Mouse (Mus musculus): ENCODE measurements around the gene Vax1. TPM values are rescaled to one million over a fixed set of nuclear protein-coding genes. Genes with fewer than 3 reads are reported as not detected.

The Vax1 gene
- polyA plus RNA-seq (2016; fragmentation: Nextera tagmentation; extraction: Ambion mirVana) = 0.50 and 1.0 TPM in 2 replicates

DNA sequence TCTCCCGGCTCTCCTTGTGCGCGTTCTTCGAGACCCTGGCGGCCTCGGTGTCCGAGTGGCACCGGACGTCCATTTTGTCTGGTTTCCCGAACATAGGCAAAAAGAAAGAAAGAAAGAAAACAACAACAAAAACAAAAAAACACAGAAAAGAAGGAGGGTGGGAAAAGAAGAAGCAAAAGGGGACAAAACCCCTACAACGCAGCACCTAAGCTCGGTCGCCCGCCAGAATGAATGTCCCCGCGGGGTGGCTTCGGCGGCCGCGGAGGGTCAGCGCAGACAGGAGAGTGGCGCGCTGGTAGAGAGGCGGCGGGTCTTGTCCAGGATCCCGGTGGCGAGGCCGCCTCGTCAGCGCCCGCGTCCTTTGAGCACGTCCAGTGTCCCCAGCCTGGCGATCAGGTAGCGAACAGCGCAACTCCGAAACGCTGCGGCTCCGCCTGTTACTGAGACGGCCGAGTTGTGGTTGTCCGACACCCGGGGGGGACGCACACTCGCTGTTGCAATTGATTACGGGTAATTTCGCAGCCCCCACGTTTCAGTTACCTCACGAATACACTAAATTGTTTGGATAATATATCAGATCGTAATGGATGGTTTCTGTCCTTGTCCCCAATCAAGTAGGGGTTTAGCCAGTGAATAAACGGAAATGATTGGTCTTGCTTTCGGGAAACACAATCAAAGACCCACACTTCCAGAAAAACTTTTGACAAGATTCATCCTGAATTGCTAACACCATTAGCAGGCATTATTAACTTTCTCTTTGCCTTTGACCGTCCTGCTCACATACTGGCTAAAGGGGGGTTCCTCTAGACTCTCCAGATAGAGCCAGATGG is at the start of gene Vax1:
TSS of gene Vax1 (minus strand) at position 121 of the 830 bp plus-strand sequence.
- Histone ChIP-seq H3K27me3 (ENCODE audit: poor library complexity, severe bottlenecking) (peaks cover 100% of the 10 kb centered on the region), H3K36me3 (replicated peaks) (no peaks in the 10 kb centered on the region; the same call in 1 of the 2 replicates), H3K4me1 (peaks cover 81% of the 10 kb centered on the region), H3K9me3 (no peaks in the 10 kb centered on the region), H3K4me3 (peak within 1 kb of the TSS; percentile 62), H3K27ac (peak within 1 kb of the TSS; percentile 94)
- under 1% methylated on average over 54 of the region's 54 CpGs for WGBS
- peak; percentile 56 for DNase-seq (ENCODE audit: extremely low spot score, low spot score)

DNA sequence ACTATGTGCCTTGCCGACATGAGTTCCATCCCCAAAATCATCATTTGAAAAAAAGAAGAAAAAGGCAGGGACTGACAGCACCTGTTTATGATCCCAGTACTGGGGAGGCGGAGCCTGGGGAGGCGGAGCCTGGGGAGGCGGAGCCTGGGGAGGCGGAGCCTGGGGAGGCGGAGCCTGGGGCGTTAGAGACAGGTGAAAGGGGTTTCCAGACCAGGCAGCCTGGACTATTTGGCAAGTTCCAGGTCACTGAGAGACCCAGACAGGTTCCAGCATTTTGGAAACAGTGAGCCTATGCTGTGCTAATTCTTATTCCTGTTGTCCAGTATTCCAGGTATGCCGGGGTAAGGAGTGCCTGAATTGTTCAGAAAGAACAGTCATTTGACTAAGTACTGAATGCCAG is 49.1 kb upstream of the Vax1 start, which contains the start of gene Kcnk18:
TSS of gene Kcnk18 (plus strand) at position 224 of the 400 bp plus-strand sequence.
- Histone ChIP-seq H3K27me3 (ENCODE audit: poor library complexity, severe bottlenecking) (peaks cover 10% of the 10 kb centered on the region; the same call in 1 of the 2 replicates), H3K9me3 (no peaks in the 10 kb centered on the region), H3K27ac (no peak within 1 kb of the TSS), H3K4me1 (peaks cover 7% of the 10 kb centered on the region), H3K36me3 (replicated peaks) (no peaks in the 10 kb centered on the region), H3K4me3 (no peak within 1 kb of the TSS)
- DNase-seq (ENCODE audit: extremely low spot score, low spot score) = no peak
- 86% methylated on average over 8 of the region's 8 CpGs for WGBS

DNA sequence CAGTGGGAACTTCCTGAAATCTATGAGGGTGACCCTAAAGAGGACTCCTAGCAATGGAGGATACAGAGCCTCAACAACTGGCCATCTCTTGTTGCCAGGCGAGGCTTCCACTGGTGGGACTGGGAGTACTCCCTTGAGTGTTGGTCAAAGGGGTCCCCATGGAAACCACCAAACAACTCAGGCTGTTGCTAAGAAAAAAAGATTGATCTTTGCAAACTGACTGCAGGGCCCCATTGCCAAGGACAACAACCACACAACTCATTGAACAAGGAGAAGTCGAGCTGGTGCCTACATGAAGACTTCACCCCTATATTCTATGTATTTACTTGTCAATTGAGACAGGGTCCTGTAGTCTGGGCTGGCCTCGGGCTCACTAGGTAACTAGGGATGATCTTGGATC is 47.0 kb upstream of the Vax1 start:
- 86% methylated on average over 3 of the region's 3 CpGs for WGBS
- peaks cover 10% of the 10 kb centered on the region; the same call in 1 of the 2 replicates for H3K27me3 ChIP-seq (ENCODE audit: poor library complexity, severe bottlenecking)
- H3K27ac ChIP-seq = no peak overlapping the region
- no peaks in the 10 kb centered on the region for H3K9me3 ChIP-seq
- H3K4me3 ChIP-seq = no peak overlapping the region
- no peak for DNase-seq (ENCODE audit: extremely low spot score, low spot score)
- no peaks in the 10 kb centered on the region for H3K36me3 ChIP-seq (replicated peaks)
- H3K4me1 ChIP-seq = peaks cover 7% of the 10 kb centered on the region

DNA sequence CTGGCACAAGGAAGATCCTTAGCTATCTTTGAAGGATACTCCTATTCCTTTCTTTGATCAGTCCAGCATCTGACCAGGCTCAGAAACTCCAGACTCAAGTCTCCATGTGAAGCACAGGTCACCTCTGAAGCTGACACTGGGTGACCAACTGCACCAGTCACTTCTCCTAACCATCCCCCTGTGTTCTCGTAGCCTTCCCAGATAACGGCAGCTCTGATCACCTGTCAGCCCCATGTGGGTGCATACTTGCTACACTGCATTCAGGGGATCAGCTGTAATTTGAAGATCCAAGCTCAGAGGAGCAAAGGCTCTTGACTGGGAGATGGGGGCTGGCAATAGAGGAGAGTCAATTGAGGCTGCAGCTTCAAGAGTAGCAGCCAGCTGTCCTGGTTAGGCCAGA is 39.1 kb upstream of the Vax1 start:
- 69% methylated on average over 2 of the region's 2 CpGs for WGBS

DNA sequence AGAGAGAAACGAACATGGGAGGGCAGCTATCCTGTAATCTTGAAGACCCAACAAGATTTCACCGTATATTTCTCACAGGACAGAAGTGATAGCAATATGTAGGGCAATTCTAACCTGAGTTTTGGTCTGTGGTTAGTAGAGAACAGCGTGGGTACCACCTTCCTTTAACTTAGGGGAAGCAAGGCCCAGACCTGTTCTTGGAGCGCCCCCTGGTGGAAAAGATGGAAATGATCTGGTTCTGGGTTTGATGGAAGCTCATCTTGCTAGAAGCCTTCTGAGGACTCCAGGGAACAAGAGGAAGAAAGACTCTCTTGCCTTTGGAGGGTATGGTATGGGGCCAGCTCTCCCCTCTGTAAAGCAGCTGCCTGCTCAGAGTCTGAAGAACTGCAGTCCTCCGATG is 38.6 kb upstream of the Vax1 start:
- Histone ChIP-seq H3K4me1 (no peaks in the 10 kb centered on the region), H3K27ac (no peak overlapping the region), H3K4me3 (no peak overlapping the region), H3K36me3 (replicated peaks) (no peaks in the 10 kb centered on the region), H3K27me3 (ENCODE audit: poor library complexity, severe bottlenecking) (peaks cover 24% of the 10 kb centered on the region), H3K9me3 (no peaks in the 10 kb centered on the region)
- DNase-seq (ENCODE audit: extremely low spot score, low spot score) = peak; percentile 79
- 28% methylated on average over 5 of the region's 5 CpGs for WGBS

More for the DNA sequence above, 39.1 kb upstream of the Vax1 start:
- H3K4me1 ChIP-seq = no peaks in the 10 kb centered on the region
- DNase-seq (ENCODE audit: extremely low spot score, low spot score) = no peak
- H3K27me3 ChIP-seq (ENCODE audit: poor library complexity, severe bottlenecking) = peaks cover 24% of the 10 kb centered on the region
- H3K27ac ChIP-seq = no peak overlapping the region
- H3K4me3 ChIP-seq = no peak overlapping the region
- H3K36me3 ChIP-seq (replicated peaks) = no peaks in the 10 kb centered on the region
- H3K9me3 ChIP-seq = no peaks in the 10 kb centered on the region

DNA sequence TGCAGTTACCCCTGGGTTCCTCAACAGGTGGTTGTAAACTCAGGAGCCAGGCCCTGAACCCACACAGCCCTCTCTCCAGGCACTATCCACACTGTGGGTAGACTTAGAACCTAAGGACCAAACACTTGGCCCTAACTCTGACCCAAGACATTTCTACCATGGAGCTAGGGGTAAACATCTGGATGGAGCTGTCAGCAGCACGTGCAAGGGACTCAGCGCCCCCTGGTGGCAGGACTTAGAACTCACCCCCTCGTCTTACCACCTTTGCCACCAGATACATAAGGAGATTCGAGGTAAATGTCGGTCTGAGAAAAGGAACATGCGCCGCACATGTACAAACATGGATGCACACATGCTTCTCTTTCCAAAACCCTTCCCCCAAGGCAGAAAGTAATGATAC is 28.3 kb upstream of the Vax1 start:
- 42% methylated on average over 7 of the region's 7 CpGs for WGBS
- Histone ChIP-seq H3K27me3 (ENCODE audit: poor library complexity, severe bottlenecking) (peaks cover 59% of the 10 kb centered on the region), H3K9me3 (peaks cover 12% of the 10 kb centered on the region; the same call in 1 of the 2 replicates), H3K27ac (no peak overlapping the region), H3K4me3 (no peak overlapping the region), H3K4me1 (peaks cover 31% of the 10 kb centered on the region), H3K36me3 (replicated peaks) (no peaks in the 10 kb centered on the region)
- DNase-seq (ENCODE audit: extremely low spot score, low spot score) = peak; percentile 67

DNA sequence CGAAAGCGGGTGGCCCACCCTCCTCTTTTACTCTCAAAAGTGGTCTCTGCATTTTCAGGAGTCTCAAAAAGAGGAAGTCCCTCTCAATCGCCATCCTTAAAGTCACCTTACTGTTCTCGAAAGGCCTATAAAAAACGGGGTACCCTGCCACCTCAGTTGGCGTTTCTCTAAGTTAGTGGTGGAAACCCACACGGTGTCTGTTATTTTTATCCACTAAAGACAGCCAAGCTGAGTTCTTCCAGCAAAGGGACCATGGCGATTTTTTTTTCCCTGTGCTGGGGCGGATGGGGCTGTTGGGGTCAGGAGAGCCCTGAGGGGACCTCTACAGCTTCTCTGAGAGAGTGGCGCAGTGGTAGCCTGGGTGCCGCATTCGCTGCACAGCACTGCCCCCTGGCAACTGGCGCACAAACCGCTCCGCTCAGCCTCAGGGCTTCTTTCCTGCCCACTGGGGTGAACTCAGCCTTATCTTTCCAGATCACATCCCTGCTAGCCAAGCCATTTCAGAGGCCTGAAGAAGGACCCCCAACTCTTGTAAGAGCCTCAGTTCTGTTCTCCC is 26.3 kb upstream of the Vax1 start:
- Histone ChIP-seq H3K36me3 (replicated peaks) (no peaks in the 10 kb centered on the region), H3K27me3 (ENCODE audit: poor library complexity, severe bottlenecking) (peaks cover 78% of the 10 kb centered on the region), H3K9me3 (peaks cover 11% of the 10 kb centered on the region; the same call in 1 of the 2 replicates), H3K4me3 (peak overlapping the region; percentile 27), H3K27ac (peak overlapping the region; percentile 58; the same call in 1 of the 2 replicates), H3K4me1 (peaks cover 31% of the 10 kb centered on the region)
- 2% methylated on average over 15 of the region's 15 CpGs for WGBS
- DNase-seq (ENCODE audit: extremely low spot score, low spot score) = peak; percentile 79

DNA sequence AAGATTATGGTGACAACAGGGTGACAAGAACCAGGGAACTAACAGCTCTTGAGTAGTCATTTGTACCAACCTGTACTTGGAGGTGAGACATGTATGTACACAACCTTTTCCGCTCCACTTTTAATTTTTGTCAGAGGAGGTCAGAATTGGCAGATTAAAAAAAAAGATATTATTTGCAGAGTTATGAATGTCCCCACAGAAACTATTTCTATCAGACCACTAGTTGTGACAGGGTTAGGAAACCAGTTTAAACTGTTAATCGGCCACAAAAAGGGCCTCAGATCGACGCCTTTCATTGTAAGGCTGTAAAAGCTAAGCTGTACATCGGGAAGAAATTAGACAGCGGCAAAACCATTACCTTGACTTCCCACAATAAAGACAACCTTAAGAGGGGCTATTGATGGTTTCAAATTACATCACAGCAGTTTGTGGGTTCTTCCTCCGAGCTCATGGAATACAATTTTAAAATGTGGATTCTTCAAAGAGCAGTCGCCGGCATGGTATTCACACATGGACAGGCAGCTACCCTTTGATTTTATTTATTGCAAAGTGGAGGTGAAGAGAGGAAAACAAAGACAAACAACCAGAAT is 25.4 kb upstream of the Vax1 start:
- Histone ChIP-seq H3K27ac (peak overlapping the region; percentile 58; the same call in 1 of the 2 replicates), H3K4me3 (peak overlapping the region; percentile 49), H3K36me3 (replicated peaks) (no peaks in the 10 kb centered on the region), H3K4me1 (peaks cover 36% of the 10 kb centered on the region), H3K9me3 (peaks cover 8% of the 10 kb centered on the region; the same call in 1 of the 2 replicates), H3K27me3 (ENCODE audit: poor library complexity, severe bottlenecking) (peaks cover 87% of the 10 kb centered on the region)
- DNase-seq (ENCODE audit: extremely low spot score, low spot score) = no peak
- WGBS = 5% methylated on average over 9 of the region's 9 CpGs

DNA sequence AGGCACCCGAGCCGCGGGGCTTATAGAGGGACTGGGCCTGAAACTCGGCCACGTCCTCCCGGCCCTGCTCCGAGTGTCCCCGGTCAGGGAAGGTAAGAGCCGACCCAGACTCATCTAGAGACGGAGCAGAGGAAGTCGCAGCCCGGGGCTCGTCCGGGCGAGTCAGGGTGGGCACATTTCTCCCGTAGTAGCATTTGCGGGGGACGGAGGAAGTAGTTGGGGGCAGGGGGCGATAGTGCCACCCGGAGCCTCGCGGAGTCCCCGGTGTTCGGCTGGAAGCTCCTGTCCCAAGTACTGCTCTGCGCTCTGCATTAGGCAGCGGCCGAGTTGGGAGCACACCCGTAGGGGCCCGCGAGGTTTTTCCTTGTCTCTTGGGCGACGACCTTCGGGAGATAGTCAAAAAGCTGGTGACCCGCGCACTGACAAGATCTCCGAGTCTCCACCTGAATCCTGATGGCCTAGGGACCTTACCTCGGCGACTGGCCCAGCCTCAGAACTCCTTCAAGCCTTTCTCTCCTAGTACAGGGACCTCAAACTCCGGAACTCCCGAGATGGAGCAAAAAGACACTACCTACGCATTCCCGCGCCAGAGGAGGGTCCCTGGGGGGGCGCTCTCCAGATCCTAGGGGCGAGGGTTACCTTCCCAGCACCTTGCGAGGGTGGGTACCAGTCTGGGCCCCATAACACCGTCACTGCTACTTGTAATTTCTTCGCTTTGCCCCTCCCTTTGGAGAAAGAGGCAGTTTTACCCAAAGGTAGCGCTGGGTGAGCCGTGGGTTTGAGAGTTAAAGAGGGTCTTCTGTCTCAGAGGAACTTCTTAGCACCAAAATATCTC is 24.3 kb upstream of the Vax1 start:
- Histone ChIP-seq H3K4me3 (peak overlapping the region; percentile 49), H3K27ac (peak overlapping the region; percentile 83), H3K4me1 (peaks cover 38% of the 10 kb centered on the region), H3K9me3 (peaks cover under 1% of the 10 kb centered on the region; the same call in 1 of the 2 replicates), H3K36me3 (replicated peaks) (no peaks in the 10 kb centered on the region), H3K27me3 (ENCODE audit: poor library complexity, severe bottlenecking) (peaks cover 98% of the 10 kb centered on the region)
- WGBS = under 1% methylated on average over 50 of the region's 50 CpGs
- peak; percentile 67 for DNase-seq (ENCODE audit: extremely low spot score, low spot score)

DNA sequence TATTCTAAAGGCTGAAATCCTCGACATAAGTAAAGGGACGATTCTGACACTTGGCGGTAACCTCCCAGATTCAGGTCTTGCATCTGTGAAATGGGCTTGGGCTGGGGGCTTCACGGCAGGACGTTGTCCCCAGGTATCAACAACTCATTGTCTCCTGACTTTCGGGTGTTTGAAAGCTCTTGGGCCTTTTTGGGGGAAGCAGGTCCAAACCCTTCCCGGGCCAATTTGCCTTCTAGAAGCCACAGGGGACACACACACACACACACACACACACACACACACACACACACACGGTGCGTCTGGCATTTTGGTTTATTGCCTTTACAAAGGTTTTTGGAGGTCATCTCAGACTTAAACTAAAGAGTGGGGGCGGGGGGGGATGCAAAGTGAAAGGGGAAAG is 23.6 kb upstream of the Vax1 start:
- DNase-seq (ENCODE audit: extremely low spot score, low spot score) = peak; percentile 46
- WGBS = under 1% methylated on average over 10 of the region's 10 CpGs
- Histone ChIP-seq H3K4me3 (peak overlapping the region; percentile 49), H3K4me1 (peaks cover 43% of the 10 kb centered on the region), H3K27me3 (ENCODE audit: poor library complexity, severe bottlenecking) (peaks cover 100% of the 10 kb centered on the region), H3K27ac (peak overlapping the region; percentile 83; the same call in 1 of the 2 replicates), H3K9me3 (no peaks in the 10 kb centered on the region), H3K36me3 (replicated peaks) (no peaks in the 10 kb centered on the region)

DNA sequence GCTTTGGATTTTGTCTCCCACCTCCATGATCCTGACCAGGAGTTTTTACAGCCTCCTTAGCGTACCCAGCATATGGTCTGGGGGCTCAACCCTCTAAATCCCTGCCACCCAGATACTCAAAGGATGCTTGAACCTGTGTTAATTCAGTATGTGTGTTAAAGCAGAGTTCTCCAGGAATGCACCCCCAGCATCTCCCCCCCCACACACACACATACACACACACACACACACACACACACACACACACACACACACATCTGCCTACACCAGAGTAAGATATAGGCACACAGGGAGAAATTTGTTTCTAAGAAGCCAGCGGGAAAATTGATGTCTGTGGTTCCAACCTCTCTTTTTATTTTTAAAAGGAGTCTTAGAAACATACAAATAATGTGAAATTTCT is 22.6 kb upstream of the Vax1 start:
- no peaks in the 10 kb centered on the region for H3K9me3 ChIP-seq
- no peak overlapping the region for H3K4me3 ChIP-seq
- no peaks in the 10 kb centered on the region for H3K36me3 ChIP-seq (replicated peaks)
- peaks cover 100% of the 10 kb centered on the region for H3K27me3 ChIP-seq (ENCODE audit: poor library complexity, severe bottlenecking)
- WGBS = 7% methylated on average over 2 of the region's 2 CpGs
- H3K4me1 ChIP-seq = peaks cover 43% of the 10 kb centered on the region
- DNase-seq (ENCODE audit: extremely low spot score, low spot score) = peak; percentile 33
- H3K27ac ChIP-seq = no peak overlapping the region

DNA sequence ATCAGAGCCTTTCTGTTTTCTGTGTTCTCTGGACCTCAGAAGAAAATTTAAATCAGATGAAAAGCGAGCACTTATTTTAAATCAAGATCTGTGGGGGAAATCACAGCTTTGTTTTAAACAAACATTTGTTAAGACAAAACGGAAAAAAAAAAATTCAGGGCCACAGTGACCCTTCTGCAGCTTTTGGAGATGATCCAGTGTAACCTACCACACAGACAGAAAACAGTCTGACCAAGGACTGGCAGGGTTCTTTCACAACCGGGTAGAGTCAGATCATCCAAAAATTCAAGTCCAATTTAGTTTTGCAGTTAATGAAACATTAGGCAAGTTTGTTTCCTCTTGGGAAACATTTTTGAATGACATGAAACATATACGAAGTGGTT is 21.3 kb upstream of the Vax1 start:
- WGBS = 8% methylated on average over 4 of the region's 4 CpGs
- H3K27me3 ChIP-seq (ENCODE audit: poor library complexity, severe bottlenecking) = peaks cover 100% of the 10 kb centered on the region
- H3K36me3 ChIP-seq (replicated peaks) = no peaks in the 10 kb centered on the region
- peaks cover 38% of the 10 kb centered on the region for H3K4me1 ChIP-seq
- H3K27ac ChIP-seq = no peak overlapping the region
- no peaks in the 10 kb centered on the region for H3K9me3 ChIP-seq
- no peak for DNase-seq (ENCODE audit: extremely low spot score, low spot score)
- no peak overlapping the region for H3K4me3 ChIP-seq

Measured in forebrain, embryonic 10.5 days (tissue).